Mouse (Mus musculus) heart, embryonic 15.5 days (tissue): Measurements from ENCODE around the gene Tekt4. TPM values are rescaled to one million over a fixed set of nuclear protein-coding genes. Genes with fewer than 3 reads are reported as not detected.
A peak's percentile ranks its signal among the peaks of the same experiment; 100 is the strongest.

ENCODE experiments used
- ATAC-seq: fragments of 200-750 bp; cut with Nextera tagmentation; replicated peaks from 2 replicates; pipeline ENCODE4 v1.8.0; 2017; ENCODE audit warnings: low read depth, moderate TSS enrichment; ENCODE audit not compliant: insufficient number of reproducible peaks, insufficient read depth, low FRiP score
- H3K27ac ChIP-seq: fragments of 300-500 bp; sonication (generic); 2 replicates; pipeline ENCODE4 v1.5.1; 2015; ENCODE audit warnings: mild to moderate bottlenecking, inconsistent platforms
- H3K27me3 ChIP-seq: fragments of 300-500 bp; sonication (generic); 2 replicates; pipeline ENCODE4 v1.6.1; 2015; ENCODE audit warnings: inconsistent platforms
- H3K36me3 ChIP-seq: fragments of 300-500 bp; sonication (generic); 2 replicates; pipeline ENCODE4 v1.6.1; 2015; ENCODE audit warnings: mild to moderate bottlenecking, inconsistent platforms
- H3K4me1 ChIP-seq: fragments of 300-500 bp; sonication (generic); replicated peaks from 2 replicates; pipeline ENCODE4 v1.6.1; 2015; ENCODE audit warnings: inconsistent platforms
- H3K4me2 ChIP-seq: fragments of 300-500 bp; sonication (generic); 2 replicates; pipeline ENCODE4 v1.6.1; 2015; ENCODE audit warnings: inconsistent platforms, mild to moderate bottlenecking, moderate library complexity
- H3K4me3 ChIP-seq: fragments of 300-500 bp; sonication (generic); 2 replicates; pipeline ENCODE4 v1.5.1; 2015; ENCODE audit warnings: mild to moderate bottlenecking, inconsistent platforms
- H3K9ac ChIP-seq: fragments of 300-500 bp; sonication (generic); 2 replicates; pipeline ENCODE4 v1.6.1; 2015; ENCODE audit warnings: mild to moderate bottlenecking, inconsistent platforms
- H3K9me3 ChIP-seq: fragments of 300-500 bp; sonication (generic); replicated peaks from 2 replicates; pipeline ENCODE4 v1.6.1; 2016; ENCODE audit warnings: inconsistent platforms
- WGBS: fragments of 180-500 bp; shearing (Covaris S2); methylation state at CpG from one replicate; pipeline ENCODE4 v1.1.7; 2015; ENCODE audit warnings: mixed read lengths; 5-methylcytosine and 5-hydroxymethylcytosine counted together
- polyA plus RNA-seq: library from polyadenylated mRNA; unstranded; fragments of >200 nt; fragmentation: Nextera tagmentation; extraction: Ambion mirVana; gene quantifications from 2 replicates; pipeline ENCODE4 v1.2.1, GENCODE M21; 2015

The Tekt4 gene
- polyA plus RNA-seq, 1 experiment from 2014 or later = 0.45 TPM

- 33% methylated on average over 19 of the region's 19 CpGs for WGBS
- no peak overlapping the region for H3K4me2 ChIP-seq
- peaks cover 51% of the 10 kb centered on the region for H3K27me3 ChIP-seq
- H3K9ac ChIP-seq = no peak overlapping the region
- H3K4me1 ChIP-seq = peaks cover 42% of the 10 kb centered on the region
- ATAC-seq = no peak
- no peak overlapping the region for H3K27ac ChIP-seq
- H3K36me3 ChIP-seq = no peaks in the 10 kb centered on the region
- no peaks in the 10 kb centered on the region for H3K9me3 ChIP-seq
- H3K4me3 ChIP-seq = no peak overlapping the region
These were observed 21.7 kb downstream of the Tekt4 start for GRCm38 (mm10) chr17:25475946-25476744.

- peaks cover 25% of the 10 kb centered on the region for H3K27me3 ChIP-seq
- WGBS = 29% methylated on average over 8 of the region's 8 CpGs
- H3K4me2 ChIP-seq = no peak overlapping the region
- ATAC-seq = no peak
- H3K9ac ChIP-seq = no peak overlapping the region
- no peak overlapping the region for H3K27ac ChIP-seq
- H3K4me3 ChIP-seq = no peak overlapping the region
- H3K9me3 ChIP-seq = no peaks in the 10 kb centered on the region
- H3K36me3 ChIP-seq = no peaks in the 10 kb centered on the region
- H3K4me1 ChIP-seq = peaks cover 33% of the 10 kb centered on the region
These were observed 25.7 kb downstream of the Tekt4 start for GRCm38 (mm10) chr17:25480152-25480551.

- WGBS = 31% methylated on average over 4 of the region's 4 CpGs
- no peak for ATAC-seq
- no peaks in the 10 kb centered on the region for H3K9me3 ChIP-seq
- H3K36me3 ChIP-seq = no peaks in the 10 kb centered on the region
- no peak overlapping the region for H3K4me2 ChIP-seq
- no peak overlapping the region for H3K27ac ChIP-seq
- peaks cover 19% of the 10 kb centered on the region for H3K27me3 ChIP-seq
- H3K9ac ChIP-seq = no peak overlapping the region
- peaks cover 36% of the 10 kb centered on the region for H3K4me1 ChIP-seq
- no peak overlapping the region for H3K4me3 ChIP-seq
These were observed 26.4 kb downstream of the Tekt4 start for GRCm38 (mm10) chr17:25480820-25481219.

- Histone ChIP-seq H3K4me2 (no peak overlapping the region), H3K4me1 (peaks cover 29% of the 10 kb centered on the region), H3K27me3 (peaks cover 24% of the 10 kb centered on the region), H3K36me3 (no peaks in the 10 kb centered on the region), H3K27ac (peak overlapping the region; percentile 34; the same call in 1 of the 2 replicates), H3K9me3 (no peaks in the 10 kb centered on the region), H3K4me3 (no peak overlapping the region), H3K9ac (no peak overlapping the region)
- WGBS = 70% methylated on average over 6 of the region's 6 CpGs
- ATAC-seq = peak; percentile 31; the same call in 1 of the 2 replicates
These were observed 27.7 kb downstream of the Tekt4 start for GRCm38 (mm10) chr17:25482092-25482491.

GRCm38 (mm10) chr17:25497013-25497412 lies 42.6 kb downstream of the Tekt4 start, which contains the start of gene Sstr5:
Gene Sstr5, minus strand, starts transcription at chr17:25497288.
- Histone ChIP-seq H3K4me3 (peak within 1 kb of the TSS; percentile 24), H3K36me3 (no peaks in the 10 kb centered on the region), H3K9ac (no peak within 1 kb of the TSS), H3K4me2 (peak within 1 kb of the TSS; percentile 57), H3K27ac (no peak within 1 kb of the TSS), H3K27me3 (peaks cover 42% of the 10 kb centered on the region), H3K4me1 (peaks cover 8% of the 10 kb centered on the region), H3K9me3 (no peaks in the 10 kb centered on the region)
- WGBS = under 1% methylated on average over 25 of the region's 28 CpGs
- ATAC-seq = no peak; the same call in 1 of the 2 replicates

- Histone ChIP-seq H3K27me3 (peaks cover 15% of the 10 kb centered on the region), H3K4me3 (no peak overlapping the region), H3K27ac (no peak overlapping the region), H3K36me3 (no peaks in the 10 kb centered on the region), H3K9ac (no peak overlapping the region), H3K4me2 (no peak overlapping the region), H3K9me3 (no peaks in the 10 kb centered on the region), H3K4me1 (no peaks in the 10 kb centered on the region)
- no peak for ATAC-seq
- 68% methylated on average over 4 of the region's 4 CpGs for whole genome bisulfite sequencing
These were observed 48.2 kb downstream of the Tekt4 start for GRCm38 (mm10) chr17:25502599-25502998.

GRCm38 (mm10) chr17:25507799-25508198 lies 53.4 kb downstream of the Tekt4 start:
- 9% methylated on average over 3 of the region's 3 CpGs for WGBS

GRCm38 (mm10) chr17:25508860-25509577 lies 54.6 kb downstream of the Tekt4 start:
- H3K27me3 ChIP-seq = peaks cover 20% of the 10 kb centered on the region
- H3K4me3 ChIP-seq = no peak overlapping the region
- H3K36me3 ChIP-seq = no peaks in the 10 kb centered on the region
- 46% methylated on average over 7 of the region's 7 CpGs for WGBS
- H3K4me2 ChIP-seq = no peak overlapping the region
- no peaks in the 10 kb centered on the region for H3K4me1 ChIP-seq
- no peak overlapping the region for H3K9ac ChIP-seq
- no peak for ATAC-seq
- H3K9me3 ChIP-seq = no peaks in the 10 kb centered on the region
- H3K27ac ChIP-seq = no peak overlapping the region

More at GRCm38 (mm10) chr17:25507799-25508198, 53.4 kb downstream of the Tekt4 start:
- Histone ChIP-seq H3K36me3 (no peaks in the 10 kb centered on the region), H3K9me3 (no peaks in the 10 kb centered on the region), H3K27me3 (peaks cover 20% of the 10 kb centered on the region), H3K27ac (no peak overlapping the region), H3K9ac (no peak overlapping the region), H3K4me1 (no peaks in the 10 kb centered on the region), H3K4me2 (no peak overlapping the region), H3K4me3 (no peak overlapping the region)
- ATAC-seq = no peak

GRCm38 (mm10) chr17:25510074-25510830 lies 55.8 kb downstream of the Tekt4 start:
- H3K9me3 ChIP-seq = no peaks in the 10 kb centered on the region
- no peak for ATAC-seq
- H3K4me1 ChIP-seq = no peaks in the 10 kb centered on the region
- H3K4me3 ChIP-seq = no peak overlapping the region
- 76% methylated on average over 10 of the region's 10 CpGs for WGBS
- H3K27ac ChIP-seq = no peak overlapping the region
- no peaks in the 10 kb centered on the region for H3K36me3 ChIP-seq
- peaks cover 20% of the 10 kb centered on the region for H3K27me3 ChIP-seq
- no peak overlapping the region for H3K4me2 ChIP-seq
- H3K9ac ChIP-seq = no peak overlapping the region

- no peak for ATAC-seq
- no peak overlapping the region for H3K4me2 ChIP-seq
- 83% methylated on average over 3 of the region's 3 CpGs for WGBS
These were observed 57.5 kb downstream of the Tekt4 start for GRCm38 (mm10) chr17:25511876-25512275.

GRCm38 (mm10) chr17:25514055-25514454 lies 59.6 kb downstream of the Tekt4 start:
- H3K9me3 ChIP-seq = no peaks in the 10 kb centered on the region
- H3K4me1 ChIP-seq = peaks cover 6% of the 10 kb centered on the region; the same call in 1 of the 2 replicates
- WGBS = 80% methylated on average over 2 of the region's 2 CpGs
- no peak overlapping the region for H3K4me3 ChIP-seq
- H3K27me3 ChIP-seq = peaks cover 7% of the 10 kb centered on the region
- H3K36me3 ChIP-seq = no peaks in the 10 kb centered on the region
- no peak overlapping the region for H3K4me2 ChIP-seq
- no peak overlapping the region for H3K9ac ChIP-seq
- no peak overlapping the region for H3K27ac ChIP-seq
- no peak for ATAC-seq

More at GRCm38 (mm10) chr17:25511876-25512275, 57.5 kb downstream of the Tekt4 start:
- Histone ChIP-seq H3K4me3 (no peak overlapping the region), H3K9me3 (no peaks in the 10 kb centered on the region), H3K4me1 (peaks cover 6% of the 10 kb centered on the region; the same call in 1 of the 2 replicates), H3K9ac (no peak overlapping the region), H3K36me3 (no peaks in the 10 kb centered on the region), H3K27ac (no peak overlapping the region), H3K27me3 (peaks cover 20% of the 10 kb centered on the region)
